Mouse (Mus musculus): Measurements from ENCODE around the gene Tmem242.

GRCm38 (mm10) chr17:5397148-5398007 is 42.7 kb downstream of the Tmem242 start:
- TF ChIP-seq EP300 (IDR thresholded peaks at IDR 0.05; ENCODE audit: low read length): no peak
- no peak for TF ChIP-seq MAFK (IDR thresholded peaks at IDR 0.05; ENCODE audit: insufficient replicate concordance, low read length)
- TF ChIP-seq CTCF (conservative IDR thresholded peaks at IDR 0.05 in 1 of 2, IDR thresholded peaks at IDR 0.05 in 1 of 2; ENCODE audit: low read depth in 2 of 2, low read length in 2 of 2): peak; percentile 82 to 89
- TF ChIP-seq TCF12 (IDR thresholded peaks at IDR 0.05; ENCODE audit: low read depth, low read length): 0 out of 2 replicates have a peak, but pooled peaks have one; percentile 9
- no peak for TF ChIP-seq KAT2A (IDR thresholded peaks at IDR 0.05; ENCODE audit: insufficient replicate concordance, low read length)
